Mouse (Mus musculus) R1 (cell line): Measurements from ENCODE around the gene Msrb2.

ENCODE experiments used
- DNase-seq: peaks from one replicate; pipeline ENCODE4 v3.0.0-alpha.2; 2018; ENCODE audit warnings: low read depth, low spot score

Msrb2 gene

DNA sequence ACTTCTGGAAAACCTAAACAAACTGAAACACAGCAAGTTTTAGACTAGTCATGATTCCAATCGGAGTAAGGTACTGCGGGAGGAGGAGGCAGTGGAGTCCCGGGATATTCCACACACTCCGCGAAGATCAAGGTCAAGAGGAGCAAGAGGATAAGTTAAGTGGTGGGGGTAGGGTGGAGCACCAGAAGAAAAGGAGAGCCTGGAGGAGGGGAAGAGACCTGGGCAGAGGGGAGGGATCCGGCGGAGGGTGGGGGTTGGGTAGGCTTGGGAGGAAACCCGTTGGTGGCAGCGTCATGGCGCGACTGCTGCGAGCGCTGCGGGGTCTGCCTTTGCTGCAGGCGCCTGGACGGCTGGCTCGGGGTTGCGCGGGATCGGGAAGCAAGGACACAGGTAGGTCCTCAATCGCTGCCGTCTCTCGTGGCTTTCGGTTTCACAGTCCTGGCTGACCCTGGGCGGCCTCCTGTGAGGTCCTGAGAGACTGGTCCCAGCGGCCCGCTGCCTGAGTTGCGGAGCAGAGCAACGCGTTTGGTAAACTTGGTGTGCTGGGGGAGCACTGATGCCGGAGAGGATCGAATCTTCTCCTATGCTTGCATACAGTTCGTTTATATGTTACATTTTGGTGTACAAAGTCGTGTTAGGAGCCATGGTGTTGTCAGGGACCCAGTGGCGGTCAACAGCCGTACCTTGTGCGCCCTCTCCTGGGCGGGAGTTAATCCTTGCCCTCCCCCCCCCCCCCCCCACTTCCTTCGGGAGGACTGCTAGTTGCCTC, at the start of gene Msrb2:
Gene Msrb2, plus strand, starts transcription at position 51 of the 769 bp plus-strand sequence.
- peak; percentile 87 for DNase-seq

DNA sequence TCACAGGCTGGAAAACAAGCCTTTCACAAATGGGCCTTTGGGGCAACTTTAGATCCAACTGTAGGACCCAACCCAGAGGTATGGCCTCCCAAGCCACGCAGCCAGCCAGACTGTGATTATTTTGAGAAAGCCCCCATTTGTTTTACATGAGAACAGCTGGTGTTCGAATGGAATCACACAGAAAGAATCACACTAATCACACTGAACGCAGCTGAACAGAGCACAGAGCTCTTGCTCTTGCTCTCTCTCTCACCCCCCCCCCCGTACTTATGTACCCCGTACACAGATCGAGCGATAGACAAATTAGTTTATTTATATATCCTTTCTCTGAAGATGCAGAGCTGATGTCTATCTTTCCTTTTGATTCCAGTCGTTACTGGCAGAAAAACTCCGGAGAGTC, 48.8 kb upstream of the Msrb2 start:
- DNase-seq, result no peak

DNA sequence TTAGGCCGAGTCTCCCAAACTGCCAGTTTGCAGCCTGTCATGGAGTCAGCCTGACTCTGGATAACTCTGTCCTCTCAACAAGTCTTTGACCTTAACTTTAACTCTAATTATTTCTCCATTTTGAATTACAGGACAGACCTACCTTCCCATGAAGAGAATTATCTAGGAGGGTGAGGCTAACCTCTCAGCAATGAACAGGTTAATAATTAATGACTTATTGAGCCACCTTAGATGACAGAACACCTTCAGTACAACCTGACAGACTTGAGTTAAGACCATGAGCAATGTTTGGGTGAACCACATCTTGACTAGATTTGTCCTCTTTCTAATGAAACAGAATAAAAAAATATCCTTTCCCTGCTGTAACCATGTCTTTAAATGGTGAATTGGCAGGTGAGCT, 44.9 kb upstream of the Msrb2 start:
- no peak for DNase-seq

DNA sequence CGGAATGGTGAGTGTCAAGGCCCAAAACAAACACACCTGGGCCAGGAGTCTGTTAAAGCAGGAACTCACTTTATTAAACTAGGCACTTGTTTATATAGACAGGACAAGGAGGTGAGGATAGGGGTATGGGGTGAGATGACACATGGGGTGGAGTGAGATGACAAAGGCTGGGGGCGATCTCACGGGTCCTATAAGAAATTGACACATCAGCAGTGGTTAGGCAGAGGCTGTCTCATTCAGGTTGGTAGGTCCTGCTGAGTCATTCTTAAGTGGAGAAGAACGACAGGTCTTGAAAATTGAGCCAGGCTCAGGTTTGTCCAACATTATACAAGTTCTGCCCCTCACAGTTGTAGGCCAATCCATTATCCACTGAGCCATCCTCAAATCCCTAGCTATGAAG, 43.4 kb upstream of the Msrb2 start:
- no peak for DNase-seq

DNA sequence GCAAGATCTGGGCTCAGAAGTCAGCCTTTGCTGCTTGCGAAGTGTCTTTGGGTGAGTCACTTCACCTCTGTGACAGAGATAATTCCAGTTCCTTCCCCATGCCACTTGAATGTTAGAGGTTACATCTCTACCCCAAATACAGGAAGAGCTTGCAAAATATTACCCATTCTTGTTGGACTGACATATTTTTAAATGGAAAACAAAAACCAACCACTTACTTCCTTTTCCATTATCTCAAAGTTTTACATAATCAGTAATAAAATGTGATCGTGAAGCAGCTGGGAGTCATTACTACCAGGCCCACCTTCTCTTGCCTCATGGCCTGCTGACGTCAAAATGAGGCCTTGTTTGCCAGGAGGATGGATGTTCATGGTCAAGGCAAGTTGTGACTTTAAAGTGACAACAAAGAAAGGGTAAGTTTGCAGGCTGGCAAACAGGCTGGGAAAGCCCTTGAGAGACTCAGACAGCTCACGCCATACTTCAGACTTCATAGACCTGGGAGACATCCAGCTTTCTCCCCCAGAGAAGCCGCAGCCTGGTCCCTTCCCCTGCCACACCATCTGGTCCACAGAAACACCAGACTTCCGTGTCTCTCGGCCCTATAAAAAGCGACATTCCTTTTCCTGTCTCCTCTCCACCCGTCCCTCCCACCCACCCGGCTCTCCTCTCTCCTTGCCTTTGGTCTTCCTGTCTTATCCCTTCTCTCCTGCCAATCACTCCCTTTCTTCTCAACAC, 27.2 kb upstream of the Msrb2 start:
- DNase-seq, result no peak

DNA sequence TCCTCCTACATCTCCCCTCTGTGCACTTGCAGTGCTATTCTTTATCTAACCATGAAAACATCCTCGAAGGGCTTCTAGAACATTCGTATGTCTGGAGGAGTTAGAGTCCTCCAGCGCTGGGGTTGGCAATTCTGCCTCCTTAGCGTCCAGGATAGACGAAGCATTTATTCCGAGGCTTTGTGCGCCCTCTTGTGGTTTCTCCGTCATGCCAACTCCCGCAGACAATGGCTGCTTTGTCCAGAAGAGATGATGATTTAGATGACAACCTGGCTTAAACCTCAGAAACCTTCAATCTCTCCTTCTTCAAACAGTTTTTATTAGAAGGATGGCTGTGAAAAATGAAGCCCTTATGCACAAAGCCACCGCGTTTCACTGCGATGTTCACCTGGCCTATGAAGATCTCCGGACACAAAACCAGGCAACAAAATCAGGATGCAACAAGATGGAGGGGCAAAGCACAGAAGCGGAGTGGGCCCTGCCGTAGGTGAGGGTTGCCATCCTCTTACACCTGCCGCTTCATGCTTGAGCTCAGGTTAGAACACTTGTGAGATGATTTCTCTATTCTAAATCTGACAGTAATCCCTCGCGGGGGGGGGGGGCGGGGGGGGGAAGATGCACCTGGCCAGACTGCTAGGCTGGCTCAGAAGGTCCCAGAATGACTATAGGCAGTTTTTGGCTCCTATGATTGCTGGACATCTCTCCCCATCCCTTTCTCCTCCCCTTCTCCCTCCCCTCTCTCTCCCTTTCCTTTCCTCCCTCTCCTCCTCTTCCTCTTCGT, 26.4 kb upstream of the Msrb2 start:
- peak; percentile 85 for DNase-seq

DNA sequence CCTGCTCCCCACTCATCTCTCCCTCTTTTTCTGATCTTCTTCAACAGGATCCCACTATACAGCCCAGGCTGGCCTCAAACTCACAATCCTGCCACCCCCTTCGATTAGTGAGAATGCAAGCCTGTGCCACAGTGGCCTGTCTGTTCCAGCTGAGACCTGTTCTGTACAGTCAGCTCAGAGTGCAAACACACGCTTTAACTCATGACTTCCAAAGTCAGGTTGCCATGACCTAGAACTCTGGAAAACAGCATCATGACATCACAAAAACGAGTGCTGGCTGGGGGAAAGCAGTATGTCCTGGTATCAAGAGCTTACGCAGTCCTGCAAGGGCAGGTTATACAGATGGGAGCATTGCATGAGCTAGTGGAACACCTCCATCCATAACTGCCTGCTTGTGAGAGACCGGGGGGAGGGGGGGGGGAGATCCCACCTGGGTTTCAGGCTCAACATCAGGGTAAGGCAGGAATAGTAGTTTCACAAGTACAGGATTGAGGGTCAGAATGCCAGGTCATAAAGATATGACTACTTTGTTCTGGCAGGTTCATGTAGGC, 25.8 kb upstream of the Msrb2 start:
- no peak for DNase-seq

DNA sequence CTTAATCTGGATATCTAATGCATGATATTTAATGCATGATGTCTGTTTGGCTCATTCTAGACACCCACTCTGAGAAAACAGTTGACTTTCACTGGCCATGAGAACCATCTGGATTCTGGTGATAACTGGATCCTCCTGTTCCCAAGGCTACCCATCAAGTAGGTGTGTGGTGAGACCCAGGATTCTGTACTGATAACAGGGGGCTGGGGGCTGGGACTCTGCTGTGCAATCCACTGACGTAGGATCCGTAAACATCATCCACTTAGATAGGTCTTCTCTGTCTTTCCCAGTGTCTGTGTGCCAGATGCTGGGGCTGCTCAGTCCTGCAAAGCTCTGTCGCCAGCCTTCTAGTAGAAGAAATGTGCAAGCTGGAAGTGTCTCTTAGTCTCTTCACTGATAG, 22.8 kb upstream of the Msrb2 start:
- no peak for DNase-seq

DNA sequence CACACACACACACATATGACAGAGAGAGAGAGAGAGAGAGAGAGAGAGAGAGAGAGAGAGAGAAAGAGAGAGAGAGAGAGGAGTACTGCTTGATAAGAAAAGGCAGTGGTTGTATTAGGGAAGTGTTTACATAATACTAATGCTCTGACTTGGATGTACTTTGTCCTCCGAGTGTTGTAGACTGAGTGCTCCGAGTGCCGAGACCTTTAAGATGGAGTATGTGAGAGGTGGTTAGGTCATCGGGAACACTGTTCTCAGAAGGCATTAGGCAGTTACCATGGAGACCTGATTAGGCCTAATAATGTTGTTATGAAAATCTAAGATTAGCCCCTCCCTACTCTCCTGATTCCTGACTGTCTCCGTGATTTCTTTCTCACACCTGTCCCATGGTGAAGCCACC, 21.1 kb upstream of the Msrb2 start:
- no peak for DNase-seq

DNA sequence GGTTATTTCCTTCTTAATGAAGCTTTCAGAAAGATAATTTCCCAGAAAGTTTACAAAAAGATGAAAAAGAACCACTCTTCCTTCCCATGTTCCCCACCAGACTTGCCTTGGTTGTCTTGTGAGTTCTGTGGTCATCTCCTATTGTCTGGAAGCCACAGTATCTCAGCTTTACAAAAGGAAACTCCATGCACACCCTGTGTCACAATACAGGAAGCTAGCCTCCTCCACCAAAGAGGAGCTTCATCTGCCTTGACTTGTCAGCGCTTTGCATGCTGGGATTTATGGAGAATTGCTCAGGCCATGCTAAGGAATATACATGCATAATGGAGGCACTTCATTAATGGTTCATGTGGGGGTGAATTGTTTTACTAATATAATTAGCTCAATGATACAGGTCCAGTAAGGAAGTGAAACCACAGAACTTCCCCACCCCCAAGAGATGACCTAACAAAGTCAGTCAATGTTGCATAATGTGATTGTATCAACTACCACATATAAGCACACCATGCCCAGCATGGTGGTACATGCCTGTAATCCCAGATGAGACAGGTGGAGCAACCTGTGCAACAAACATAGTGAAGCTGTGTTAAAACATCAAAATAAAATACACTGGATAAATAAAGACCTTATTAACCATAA, 19.5 kb upstream of the Msrb2 start:
- no peak for DNase-seq

DNA sequence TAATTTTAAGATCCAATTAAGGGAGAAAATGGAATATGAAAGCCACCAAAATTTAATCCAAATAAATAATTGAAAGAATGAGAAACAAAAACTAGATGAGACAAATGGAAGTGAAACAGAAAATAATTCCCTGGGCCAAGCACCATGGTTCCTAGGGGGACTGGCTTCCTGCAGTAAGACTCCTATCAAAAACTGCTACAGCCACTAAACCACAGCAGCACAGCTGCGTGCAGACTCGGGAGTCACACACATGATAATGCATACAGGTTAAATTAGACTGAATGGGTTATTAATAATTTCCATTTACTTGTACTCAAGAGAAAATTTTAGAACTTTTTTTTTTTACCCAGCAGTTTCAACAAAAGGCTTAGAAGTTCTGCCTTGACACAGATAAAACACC, 18.1 kb upstream of the Msrb2 start:
- no peak for DNase-seq

DNA sequence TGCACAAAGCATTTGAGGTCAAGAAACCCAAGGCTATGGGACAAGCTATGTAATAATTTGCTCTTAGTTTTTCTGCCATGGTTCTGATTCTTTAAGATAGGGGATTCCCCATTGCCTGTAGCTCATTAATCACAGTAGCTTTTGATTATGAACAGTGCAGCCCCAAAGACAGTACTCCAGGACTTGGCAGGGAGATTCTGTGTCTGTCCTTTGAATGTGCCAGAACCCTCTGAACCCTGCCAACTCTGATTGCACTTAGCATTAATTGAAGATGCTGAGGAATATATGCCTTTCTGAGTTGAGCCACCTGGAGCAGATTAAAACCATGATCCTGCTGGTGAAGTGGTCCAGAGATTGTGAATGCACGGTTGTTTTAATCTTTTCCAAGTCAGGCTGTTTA, 8.4 kb upstream of the Msrb2 start:
- no peak for DNase-seq

DNA sequence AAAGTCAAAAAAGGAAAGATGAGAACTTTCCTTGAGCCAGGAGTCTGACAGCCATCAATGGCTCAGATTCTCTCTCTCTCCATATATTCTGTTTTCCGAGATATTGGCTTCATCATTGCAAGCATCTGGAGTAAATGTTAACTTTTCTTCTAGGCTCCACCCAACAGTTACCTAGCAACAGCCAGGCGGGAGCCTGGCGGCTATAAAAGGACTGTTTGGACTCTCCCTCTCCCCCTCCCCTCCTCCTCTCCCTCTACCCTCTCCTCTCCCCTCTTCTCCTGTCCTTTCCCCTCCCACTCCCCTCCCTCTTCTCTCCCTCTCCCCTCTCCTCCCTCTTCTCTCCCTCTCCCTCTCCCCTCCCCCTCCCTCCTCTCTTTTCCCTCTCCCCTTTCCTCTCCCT, 4.8 kb upstream of the Msrb2 start:
- DNase-seq, result peak; percentile 51

DNA sequence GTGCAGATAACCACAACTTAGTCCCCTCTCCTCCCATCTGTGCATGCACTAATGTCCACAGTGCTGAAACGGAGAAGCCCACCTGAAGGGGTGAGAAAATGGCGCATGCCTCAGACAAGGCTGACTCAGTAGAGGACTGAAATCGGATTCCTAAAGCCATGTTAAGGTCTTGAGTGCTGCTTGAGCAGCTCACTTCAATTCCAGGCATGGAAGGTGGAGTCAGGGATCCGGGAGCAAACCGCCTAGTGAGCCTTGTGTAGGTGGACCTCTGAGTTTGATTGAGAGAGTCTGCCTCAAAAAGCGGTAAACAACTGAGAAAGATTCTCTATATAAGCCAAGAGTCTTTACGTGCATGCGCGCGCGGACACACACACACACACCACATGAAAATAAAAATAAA, 4.1 kb upstream of the Msrb2 start:
- peak; percentile 28 for DNase-seq

DNA sequence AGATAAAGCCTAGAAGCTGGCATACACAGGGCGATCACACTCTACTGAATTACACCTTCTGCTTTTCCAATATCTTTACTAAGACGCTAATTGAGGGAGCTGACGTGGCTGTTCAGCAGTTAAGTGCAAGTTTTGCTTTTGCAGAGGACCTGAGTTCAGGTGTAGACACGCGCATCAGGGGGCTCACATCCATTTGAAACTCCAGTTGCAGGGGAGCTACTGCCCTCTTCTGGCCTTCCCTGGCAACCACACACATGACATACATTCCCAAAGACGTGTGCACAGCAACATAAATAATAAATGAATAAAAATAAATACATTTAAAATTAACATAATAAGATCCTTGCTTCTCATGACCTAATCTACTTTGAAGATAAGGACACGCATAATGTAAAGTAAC, 2.5 kb downstream of the Msrb2 start:
- peak; percentile 66 for DNase-seq

DNA sequence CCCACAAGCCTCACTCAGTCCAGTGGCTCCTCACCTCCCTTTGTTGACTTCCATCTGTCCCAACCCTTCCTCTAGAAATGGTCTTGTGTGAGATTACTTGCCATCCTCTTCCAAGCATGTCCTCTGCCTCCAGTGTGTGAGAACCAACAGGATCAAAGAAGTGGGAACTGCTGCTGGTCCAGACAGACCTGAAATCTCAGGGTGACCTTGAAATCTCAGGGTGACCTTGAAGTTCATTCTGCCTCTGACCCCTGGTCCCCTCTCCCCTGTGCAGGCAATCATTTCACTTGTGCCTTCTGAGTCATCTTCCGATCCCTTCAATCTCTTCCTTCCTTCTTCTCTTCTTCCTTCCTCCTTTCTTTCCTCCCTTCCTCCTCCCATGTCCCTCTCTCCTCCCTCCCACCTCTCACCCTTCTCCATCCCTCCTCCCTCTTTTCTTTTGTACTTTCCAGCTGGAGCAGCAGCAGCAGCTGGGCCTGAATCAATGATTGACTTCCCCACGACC, 9.3 kb downstream of the Msrb2 start:
- peak; percentile 69 for DNase-seq

DNA sequence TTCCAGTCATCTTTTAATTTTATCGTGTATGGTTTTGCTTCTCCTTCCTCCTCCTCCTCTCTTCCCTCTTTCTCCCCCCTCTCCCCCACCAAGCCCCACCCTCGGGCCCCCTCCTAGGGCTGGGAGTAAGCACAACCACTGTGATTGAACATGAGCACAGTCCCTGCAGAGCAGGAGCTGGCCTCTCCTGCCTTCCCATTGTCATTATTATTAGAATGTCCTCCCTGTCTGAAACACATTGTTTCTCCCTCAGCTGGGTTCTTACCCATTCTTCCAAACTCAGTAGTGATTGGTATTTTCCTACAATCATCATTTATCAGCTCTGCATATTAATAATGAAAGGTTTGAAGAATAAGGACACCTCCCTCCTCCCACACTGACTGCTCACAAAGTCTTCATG, 9.7 kb downstream of the Msrb2 start:
- DNase-seq, result peak; percentile 66

DNA sequence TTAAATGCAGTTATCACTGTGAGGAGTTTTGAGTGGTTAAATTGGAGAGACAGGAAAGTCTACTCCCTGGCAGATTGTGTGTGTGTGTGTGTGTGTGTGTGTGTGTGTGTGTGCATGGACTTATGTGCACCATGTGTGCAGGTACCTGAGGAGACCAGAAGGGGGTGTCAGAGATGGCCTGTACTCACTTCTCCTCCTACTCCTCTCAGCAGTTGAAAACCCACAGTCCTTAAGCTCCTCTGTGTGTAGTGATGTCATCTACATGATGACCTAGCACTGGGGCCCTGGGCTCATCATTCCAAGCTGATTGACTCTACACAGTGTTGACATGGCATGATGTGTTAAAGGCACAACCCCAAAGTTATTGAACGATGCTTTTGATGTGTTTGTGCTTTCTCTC, 11.0 kb downstream of the Msrb2 start:
- peak; percentile 61 for DNase-seq

DNA sequence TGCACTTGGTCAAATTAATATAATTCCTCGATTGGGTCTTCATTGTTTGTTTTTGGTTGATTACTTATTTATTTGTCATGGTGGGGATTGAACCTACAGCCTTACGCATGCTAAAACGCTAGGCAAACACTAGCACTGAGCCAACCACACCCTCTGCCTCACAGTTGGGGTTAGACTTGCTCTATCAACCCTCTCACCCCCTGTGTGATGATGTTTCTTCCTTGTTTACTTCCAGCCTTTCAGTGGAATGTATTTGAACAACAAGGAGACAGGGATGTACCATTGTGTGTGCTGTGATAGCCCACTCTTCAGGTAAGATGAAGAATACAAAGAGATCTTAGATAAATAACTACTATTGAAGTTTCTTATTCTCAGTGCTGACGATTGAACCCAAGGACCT, 11.8 kb downstream of the Msrb2 start:
- peak; percentile 51 for DNase-seq

DNA sequence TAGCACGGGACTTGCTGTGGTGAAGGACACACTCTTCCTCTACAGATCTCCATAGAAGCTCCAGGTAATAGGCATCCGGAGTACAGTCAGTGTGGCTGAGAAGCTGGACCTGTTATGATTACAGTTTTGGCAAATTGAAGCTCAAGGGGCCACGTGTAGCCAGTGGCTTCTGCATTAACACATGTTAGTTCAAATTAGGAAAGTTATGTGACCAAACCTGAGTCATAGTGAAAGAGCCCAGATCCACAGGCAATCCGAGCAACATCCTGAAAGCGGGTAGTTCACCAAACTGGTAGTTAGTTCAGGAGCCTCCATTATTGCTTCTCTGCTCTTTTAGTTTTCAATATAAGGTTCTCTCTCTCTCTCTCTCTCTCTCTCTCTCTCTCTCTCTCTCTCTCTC, 14.5 kb downstream of the Msrb2 start:
- no peak for DNase-seq

DNA sequence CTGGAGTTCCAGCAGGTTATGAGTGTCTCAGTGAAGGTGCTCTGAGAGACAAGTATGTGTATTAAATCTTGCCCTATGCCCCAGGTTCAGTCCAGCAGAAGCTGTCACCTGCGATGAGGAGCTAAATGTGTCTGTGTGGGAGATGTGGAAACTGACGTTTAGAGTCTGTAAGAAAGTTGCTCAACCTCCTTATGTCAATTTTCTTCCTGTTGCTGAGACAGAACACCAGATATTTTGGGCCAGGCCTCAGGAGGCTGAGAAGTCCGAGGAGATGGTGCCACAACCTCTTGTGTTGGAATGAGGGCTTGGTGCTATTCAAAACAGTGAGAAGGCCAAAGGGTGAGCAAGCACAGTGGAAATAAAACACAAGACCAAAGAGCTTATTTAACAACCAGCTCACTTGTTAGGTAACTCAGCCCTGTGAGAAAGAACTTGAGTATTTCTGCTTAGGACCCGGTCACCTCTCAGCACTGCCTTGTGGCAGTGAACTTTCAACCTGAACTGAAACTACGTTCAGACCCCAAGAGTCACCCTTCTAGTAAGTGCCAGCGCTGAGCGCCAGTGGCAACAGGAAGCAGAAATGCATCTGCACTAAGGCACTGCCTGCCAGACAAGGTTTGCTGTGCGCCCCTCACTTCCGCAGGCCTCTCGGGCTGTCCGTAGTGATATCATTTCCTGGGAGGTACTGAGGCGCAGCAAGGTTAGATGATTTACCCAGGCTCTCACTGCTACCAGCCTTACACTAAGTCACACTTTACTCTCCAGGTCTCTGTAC, 17.3 kb downstream of the Msrb2 start:
- DNase-seq, result peak; percentile 53
